Mouse (Mus musculus) kidney, postnatal 4 days (tissue): ENCODE measurements around the gene Raet1e.
"Not testable (repeated sequence)": the region's sequence is repeated elsewhere in the genome, so short reads cannot be mapped to it uniquely, and the experiment has no call there.

ENCODE experiments used
- DNase-seq, 2 experiments: peaks; one replicate each; pipeline ENCODE4 v3.0.0; 2021; ENCODE audit warnings: mixed read lengths in 2 of 2

Raet1e gene

DNA sequence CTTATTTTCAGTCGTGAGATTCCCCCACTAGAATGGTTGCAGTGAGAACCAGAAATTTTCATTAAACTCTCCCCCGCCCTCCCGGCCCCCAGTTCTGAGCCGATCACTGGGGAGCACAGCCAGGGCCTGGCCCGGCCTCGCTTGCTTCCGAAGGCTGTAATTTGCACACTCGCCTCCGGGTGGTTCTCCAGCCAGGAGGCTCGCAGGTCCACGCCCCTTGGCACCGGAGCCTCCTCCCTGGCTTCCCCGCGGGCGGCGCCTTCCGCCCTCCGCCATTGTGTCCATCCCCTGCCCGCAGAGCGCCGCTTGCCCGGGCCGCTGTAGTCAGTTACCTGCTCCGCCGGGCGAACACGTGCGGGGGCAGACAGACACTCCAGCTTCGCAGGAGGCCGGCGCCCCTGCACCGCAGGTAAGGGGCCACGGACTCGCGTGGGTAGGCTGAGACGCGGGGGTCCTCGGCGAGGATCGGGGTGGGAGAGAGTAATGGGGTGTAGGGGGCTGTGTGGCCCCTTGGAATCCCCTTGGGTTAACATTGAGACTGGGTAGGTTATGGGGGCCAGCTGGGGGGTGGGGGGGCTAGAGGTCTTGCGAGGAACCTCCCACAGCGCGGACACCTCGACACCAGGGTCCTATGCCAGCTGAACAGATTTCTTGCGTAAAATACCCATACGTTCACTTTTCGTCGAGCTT is at the start of gene Raet1e, which contains the start of gene H60b:
Gene Raet1e, plus strand, starts transcription at position 260 of the 690 bp plus-strand sequence.
Gene H60b, plus strand, starts transcription at position 277 of the 690 bp plus-strand sequence.
- peak; percentile 78 to 87 for DNase-seq

DNA sequence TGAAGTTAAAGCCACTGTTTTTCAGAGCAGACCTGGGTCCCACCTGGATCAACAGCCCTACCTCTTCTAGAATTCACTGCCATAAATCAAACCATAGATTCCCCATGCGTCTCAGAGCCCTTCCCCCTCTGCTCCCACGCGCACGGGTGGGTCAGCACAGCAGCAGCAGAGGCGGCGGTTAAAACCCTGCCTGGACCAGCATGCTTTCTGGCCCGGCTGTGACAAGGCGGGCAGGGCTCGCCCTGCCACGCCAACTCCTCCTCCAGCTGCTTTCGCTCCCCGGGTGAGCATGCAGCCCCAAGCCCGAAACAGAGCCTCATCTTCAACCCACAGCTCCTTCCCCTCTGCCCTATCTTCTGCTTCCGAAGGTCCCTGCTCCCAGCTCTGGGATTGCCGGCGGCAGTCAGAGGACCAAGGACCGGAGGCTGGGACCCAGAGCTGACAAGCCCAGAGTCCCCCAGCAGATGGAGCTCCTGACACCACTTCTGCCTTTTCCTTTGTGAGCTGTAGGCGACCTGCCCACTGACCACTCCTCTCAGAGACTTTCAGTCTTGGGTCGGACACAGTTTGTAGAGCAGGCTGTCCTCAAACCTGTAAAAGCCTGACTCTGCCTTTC is 17.6 kb upstream of the Raet1e start:
- DNase-seq: peak; percentile 88 to 92

DNA sequence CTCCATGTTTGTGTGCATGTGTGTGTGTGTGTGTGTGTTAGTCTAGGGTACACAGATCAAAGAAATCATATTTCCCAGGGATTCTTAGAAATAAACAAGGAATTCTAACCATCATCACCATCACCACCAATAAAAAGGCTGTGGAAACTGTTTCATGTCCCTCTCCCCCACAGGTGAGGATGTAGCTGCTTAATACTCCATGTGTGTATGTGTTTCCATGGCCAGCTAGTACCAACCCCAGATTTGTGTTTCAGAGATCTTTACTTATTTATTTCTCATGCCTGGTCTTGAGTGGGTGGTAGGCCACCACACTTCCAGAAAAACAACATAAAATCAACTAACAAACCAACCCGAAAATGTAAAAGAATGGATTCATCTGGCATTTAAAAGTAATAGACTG is 16.2 kb upstream of the Raet1e start:
- DNase-seq: peak; percentile 9 to 19

DNA sequence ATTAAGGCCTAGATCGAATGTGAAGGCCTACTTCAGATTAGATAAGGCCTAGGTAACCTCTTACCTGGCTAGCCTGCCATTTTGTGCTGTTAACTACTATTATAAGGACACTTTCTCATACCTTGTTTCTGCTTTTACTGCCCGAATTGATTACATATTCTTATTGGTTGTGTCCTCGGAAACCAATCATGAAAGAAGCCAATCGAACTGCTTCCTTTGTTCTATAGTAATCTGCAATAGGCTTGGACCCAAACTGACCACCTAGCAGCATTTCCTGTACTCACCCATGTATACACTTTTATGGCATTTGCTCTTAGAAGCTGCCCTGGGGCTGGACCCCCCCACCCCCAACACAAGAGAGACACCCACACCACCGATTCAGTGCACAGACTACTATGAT is 15.4 kb upstream of the Raet1e start:
- no peak for DNase-seq

DNA sequence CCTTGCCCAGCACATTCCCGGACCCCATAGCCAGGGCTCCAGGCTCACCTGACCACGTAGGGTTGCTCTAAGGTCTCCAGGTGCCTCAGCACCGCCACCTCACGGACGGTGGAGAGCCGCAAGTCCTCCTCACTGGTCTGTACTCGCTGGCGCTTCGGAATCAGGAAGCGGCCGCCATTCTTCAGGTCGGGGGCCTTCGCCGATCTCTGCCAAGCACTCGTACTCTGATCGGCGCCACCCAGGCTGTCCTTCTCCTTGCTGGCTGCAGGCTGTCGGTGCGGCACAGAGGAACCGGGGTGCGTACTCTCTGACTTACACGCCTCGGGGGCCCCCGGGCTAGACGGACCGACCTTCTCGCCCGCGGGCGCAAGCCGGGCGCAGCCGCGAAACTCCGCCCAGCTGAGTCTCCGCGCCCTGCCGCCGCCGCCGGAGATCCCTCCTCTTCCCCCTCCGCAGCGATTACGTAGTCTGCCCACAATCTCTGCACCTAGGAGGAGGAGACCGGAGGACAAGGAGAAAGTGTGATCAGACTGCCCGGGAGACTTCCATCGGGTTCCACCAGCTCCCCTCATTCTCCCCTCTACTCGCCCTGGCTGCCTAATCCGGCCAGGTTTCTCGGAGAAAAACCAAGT is 9.8 kb upstream of the Raet1e start:
- peak; percentile 82 to 89 for DNase-seq

DNA sequence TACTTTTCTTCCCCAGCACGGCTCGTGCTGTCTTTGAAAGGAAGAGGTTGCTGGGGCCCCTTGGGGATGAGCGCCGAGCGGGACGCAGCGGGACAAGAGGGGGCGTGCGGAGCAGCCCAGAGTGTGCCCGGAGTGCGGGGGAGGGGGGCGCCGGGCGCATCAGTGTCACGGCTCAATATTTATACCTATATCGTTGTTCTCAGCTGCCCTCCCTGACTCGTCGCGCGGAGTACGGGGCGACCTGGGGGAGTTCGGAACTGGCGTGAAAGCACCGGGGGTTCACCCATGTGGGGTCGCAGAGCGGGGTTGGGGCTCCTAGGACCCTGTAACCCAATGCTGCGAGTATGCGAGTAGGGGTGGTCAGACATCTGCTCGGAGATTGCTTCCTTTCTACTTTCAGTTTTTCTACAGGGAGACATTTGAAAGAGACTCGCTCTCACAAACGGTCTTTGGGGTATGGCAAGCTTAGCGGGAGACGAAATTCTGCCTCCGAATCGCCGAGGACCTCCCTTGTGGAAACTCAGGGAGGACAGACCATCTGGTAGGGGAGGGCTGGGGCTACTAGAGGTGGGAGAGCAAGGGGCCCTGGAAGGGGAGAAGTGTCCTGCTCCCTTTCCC is 9.2 kb upstream of the Raet1e start, which contains the start of gene E030030I06Rik:
Gene E030030I06Rik, minus strand, starts transcription at position 198 of the 618 bp plus-strand sequence.
- DNase-seq: peak; percentile 40 to 58

DNA sequence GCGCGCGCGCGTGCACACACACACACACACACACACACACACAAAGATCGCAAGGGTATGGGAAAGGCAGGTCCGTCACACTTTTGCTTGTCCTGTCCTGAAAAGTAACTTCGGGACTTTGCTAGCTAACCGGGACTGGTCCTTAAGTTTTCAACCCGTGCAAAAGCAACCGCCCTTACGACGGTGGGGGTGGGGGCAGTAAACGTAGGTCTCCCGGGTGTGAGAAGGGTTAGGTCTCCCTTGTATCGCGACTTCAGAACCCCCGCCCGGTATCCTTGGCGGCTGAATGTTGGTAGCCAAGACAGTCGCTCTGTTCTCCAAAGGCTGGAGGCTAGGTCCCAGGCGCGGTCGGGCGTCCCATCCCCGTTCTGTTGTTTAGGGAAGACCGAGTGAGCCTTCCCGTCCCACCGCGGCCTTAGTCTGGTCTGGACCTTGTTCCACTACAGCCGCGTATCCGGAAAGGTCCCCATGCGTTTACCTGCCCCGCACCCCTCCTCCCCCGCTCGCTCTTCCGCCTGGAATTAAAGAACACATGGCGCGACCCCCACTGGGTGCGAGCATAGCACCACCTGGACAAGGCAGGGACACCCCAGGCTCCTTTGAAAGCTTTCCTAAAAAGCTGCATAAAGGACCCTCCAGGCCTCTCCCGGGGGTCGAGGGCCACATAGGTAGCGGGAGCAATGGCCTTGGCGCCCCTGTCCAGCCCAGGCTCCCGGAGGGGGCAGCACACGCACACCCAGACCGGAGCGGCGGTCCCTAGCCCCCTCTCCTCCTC is 8.5 kb upstream of the Raet1e start:
- DNase-seq: peak; percentile 52 to 59

DNA sequence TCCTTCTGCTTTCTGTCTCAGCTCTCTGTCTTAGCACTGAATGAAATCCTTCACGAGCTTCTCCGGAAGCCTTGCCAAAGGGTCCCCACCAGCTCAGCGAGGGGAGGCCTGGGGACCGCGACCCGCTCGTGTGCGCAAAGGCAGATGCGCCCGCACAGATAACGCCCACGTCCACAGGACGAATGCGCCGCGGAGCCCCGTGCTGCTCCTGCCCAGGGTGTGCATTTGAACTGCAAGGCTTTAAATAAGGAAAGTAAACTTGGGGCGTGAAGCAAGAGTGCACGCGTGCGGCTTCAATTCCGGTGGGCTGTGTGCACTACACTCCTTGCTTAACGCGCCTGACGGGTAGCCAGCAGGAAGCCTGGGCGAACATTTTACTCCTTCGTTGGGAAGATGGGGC is 7.8 kb upstream of the Raet1e start:
- DNase-seq: peak; percentile 46 to 57

DNA sequence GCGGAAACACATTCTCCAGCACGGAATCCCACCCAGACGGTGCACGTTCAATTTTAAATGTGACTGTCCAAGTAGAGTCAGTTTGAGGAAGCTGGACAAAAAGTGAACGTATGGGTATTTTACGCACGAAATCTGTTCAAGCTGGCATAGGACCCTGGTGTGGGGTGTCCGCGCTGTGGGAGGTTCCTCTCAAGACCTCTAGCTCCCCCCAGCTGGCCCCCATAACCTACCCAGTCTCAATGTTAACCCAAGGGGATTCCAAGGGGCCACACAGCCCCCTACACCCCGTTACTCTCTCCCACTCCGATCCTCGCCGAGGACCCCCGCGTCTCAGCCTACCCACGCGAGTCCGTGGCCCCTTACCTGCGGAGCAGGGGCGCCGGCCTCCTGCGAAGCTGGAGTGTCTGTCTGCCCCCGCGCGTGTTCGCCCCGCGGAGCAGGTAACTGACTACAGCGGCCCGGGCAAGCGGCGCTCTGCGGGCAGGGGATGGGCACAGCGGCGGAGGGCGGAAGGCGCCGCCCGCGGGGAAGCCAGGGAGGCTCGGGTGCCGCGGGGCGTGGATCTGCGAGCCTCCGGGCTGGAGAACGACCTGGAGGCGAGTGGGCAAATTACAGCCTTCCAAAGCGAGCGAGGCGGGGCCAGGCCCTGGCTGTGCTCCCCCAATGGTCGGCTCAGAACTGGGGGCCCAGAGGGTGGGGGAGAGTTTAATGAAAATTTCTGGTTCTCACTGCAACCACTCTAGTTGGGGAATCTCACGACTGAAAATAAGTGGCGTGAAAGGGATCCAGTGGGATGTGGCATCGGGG is 7.1 kb upstream of the Raet1e start:
- peak; percentile 38 to 49 for DNase-seq

DNA sequence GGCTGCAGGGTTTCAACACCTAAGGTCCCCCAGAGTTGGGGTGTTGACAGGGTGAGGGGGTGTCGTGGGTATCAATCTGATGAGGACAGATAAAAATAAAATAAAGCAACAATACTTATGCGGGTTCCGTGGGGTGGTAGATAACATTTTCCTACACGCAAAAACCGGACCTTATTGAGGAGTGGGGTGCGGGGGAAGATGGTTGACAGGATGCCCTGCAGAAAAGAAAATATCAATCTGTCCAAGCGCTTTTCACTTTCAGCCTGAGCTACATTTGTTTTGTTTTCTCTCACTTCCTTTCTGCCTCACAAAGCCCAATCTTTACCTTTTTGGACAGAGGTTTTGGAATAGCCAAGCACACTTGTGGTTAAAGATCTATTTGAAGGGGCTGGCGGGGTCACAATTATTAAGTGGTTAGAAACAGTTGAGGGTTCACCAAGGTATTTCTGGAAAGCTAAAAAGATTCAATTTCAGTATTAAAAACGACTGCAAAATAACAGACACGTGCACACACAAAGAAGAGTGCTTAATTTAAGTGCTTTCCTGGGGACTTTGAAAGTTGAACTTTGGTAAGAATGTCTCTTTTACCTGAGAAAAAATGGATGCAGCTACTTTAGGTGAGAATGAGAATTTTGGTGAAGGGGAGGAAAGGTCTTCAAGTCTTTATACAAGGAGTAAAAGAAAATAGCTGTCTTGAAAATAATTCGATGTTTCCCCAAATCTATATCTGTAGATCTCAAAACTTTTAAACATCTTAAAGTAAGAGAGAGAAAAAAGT is 6.3 kb upstream of the Raet1e start:
- not testable (repeated sequence) for DNase-seq

DNA sequence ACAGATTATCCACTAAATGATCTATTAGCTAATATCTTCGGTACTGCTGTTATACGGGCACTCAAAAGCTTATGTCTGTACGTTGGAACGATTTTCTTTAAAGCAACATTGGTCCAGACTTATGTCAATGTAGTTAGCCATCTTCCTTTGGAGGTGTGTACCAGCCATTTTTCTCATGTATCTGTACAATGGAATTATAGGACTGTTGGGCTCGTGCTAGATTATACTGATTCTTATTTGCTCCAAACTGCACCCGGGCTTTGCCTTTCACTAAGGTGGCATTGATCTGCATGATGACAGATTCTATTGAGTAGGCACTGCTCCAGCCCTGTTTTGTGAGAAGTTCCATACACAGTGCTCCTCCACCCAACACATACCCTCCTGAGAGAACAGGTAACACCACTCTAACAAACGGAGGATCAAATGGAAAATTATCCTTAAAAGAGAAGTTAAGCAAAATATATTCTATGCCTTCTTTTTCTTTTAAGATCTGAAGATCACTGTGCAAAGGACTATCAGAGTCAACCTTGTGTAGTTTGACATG is 5.2 kb upstream of the Raet1e start:
- DNase-seq: not testable (repeated sequence)

DNA sequence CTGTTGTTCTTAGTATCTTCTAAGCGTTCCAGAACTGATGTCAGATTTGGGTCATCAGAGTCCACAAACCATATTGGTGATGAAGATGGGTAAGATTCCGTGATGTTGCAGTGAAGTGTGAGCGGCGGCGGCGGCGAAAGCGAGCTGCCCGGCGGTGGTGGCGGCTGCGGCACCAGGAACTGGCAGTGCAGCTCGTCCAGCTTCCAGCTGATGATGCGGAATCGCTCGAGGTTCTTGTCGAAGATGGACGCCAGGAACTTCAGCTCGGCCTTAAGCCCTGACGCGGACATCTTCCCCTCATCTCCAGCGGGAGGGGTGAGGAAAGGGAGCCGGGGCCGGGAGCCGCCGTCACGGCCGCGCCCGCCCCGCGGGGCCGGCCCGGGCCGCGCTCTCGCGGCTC is 4.2 kb upstream of the Raet1e start:
- DNase-seq: peak in 1 of 2 experiments; percentile 58

DNA sequence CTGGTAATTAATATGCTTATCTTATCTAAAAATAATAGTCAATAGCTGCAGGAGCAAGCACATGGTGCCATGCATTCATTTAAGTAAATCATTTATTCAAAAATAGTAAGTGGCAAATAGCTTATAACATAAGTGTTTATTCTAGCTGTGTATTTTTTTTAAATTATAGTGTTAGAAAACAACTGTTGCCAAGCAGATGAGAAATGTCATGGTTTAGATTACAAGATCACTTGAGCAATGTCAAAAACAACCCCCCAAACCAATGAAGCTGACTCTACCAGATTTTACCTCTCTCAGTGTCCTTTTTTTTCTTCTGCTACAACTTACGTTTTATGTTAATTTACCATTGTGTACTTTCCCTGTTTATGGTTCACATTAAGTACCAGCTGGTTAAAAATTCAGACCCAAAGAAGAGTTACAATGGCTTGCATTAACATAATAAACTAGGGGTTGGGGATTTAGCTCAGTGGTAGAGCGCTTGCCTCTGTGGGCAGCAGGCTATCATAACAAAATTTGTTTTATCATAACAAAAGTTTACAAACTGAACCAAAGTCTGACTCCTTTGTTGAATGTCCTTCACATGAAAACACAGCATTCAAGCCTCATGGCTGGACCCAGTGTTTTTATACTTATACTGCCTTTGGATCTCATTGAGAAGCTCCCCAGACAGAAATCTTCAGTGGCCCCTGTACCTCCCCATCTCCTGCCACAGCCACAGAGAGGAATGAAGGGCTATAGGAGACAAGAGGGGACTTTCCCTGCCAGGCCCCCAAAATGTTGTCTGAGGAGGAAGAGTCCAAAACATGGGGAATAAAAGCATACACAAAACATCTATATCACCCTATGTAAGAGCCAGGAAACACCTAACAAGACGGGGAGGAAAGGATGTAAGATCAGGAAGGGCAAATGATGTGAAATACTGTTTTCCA is 3.2 kb upstream of the Raet1e start:
- DNase-seq: no peak

DNA sequence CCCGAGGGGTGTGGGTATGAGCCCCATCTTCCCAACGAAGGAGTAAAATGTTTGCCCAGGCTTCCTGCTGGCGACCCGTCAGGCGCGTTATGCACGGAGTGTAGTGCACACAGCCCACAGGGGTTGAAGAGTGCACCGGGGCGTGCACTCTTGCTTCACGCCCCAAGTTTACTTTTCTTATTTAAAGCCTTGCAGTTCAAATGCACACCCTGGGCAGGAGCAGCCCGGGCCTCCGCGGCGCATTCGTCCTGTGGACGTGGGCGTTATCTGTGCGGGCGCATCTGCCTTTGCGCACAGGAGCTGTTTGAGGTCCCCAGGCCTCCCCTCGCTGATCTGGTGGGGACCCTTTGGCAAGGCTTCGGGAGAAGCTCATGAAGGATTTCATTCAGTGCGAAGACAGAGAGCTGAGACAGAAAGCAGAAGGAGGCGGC is 777 bp downstream of the Raet1e start:
- DNase-seq: peak in 1 of 2 experiments; percentile 33

DNA sequence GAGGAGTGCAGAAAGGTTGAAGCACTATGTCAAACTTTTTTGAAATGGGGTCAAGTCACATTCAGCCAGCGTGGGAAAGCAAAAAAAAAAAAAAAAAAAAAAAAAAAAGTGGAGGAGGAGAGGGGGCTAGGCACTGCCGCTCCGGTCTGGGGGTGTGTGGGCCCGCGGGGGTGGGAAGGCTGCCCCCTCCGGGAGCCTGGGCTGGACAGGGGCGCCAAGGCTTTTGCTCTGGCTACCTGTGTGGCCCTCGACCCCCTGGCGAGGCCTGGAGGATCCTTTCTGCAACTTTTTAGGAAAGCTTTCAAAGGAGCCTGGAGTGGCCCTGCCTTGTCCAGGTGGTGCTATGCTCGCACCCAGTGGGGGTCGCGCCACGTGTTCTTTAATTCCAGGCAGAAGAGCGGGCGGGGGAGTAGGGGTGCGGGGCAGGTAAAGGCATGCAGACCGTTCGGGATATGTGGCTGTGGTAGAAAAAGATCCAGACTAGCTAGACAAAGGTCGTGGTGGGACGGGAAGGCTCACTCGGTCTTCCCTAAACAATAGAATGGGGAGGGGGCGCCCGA is 1.3 kb downstream of the Raet1e start:
- DNase-seq: no peak

DNA sequence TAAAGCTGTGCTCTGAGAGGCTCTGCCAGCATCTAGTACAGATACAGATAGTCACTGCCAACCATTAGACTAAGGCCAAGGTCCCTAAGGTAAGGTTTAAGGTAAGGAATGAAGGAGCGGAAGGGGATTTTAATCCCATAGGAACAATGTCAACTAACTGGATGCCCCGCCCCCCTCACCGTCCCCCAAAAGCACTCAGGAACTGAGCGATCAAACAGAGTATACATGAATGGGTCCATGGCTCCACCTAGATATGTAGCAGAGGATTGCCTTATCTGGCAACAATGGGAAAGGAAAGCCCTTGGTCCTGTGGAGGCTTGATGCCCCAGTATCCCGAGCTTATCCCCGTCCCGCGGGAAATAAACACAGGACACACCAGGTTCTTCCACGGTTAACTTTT is 4.9 kb downstream of the Raet1e start:
- not testable (repeated sequence) for DNase-seq

DNA sequence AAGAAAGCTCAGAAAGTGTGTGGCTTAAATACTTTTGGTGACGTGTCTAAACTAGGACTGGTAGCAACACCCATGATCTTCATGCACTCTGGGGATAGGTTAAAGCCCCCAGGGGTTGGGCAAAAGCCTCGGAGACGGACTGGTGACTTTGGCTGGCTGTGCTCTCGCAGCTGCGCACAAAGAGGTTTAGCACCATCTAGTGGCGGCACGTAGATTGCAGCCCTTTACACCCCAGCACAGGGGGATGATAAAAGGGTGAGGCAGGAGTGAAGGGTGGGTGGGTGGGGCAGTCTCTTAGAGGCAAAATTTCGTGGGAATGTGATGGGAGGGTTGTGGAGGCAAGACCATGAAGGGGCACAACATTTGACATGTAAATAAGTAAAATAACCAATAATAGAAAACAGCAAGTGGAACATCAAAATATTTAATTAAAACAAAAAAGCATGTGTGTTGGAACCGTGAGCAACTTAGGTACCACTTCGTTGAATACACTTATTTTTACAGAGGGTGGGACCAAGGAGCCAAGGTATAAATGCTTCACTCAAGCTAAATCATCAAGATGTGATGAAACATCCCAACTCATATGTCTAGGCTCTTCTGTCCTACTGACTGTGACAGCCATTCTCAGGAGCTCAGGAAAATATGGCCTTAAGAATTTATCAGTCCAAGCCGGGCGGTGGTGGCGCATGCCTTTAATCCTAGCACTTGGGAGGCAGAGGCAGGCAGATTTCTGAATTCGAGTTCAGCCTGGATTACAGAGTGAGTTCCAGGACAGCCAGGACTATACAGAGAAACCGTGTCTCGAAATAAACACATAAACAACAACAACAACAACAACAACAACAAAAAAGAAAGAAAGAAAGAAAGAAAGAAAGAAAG is 5.6 kb downstream of the Raet1e start:
- peak; percentile 87 for DNase-seq
